Mouse (Mus musculus) small intestine, adult 2 months (tissue): ENCODE measurements around the gene Spsb3. TPM values are rescaled to one million over a fixed set of nuclear protein-coding genes. Genes with fewer than 3 reads are reported as not detected.

ENCODE experiments used
- H3K27ac ChIP-seq: fragments of 200-500 bp; 2 replicates; pipeline ENCODE4 v1.5.1; 2012; ENCODE audit warnings: low read depth, low read length, control low read depth, inconsistent platforms; ENCODE audit not compliant: insufficient read depth
- H3K27me3 ChIP-seq: fragments of 200-500 bp; 2 replicates; pipeline ENCODE4 v1.6.1; 2012; ENCODE audit warnings: mild to moderate bottlenecking, moderate library complexity, low read length, inconsistent platforms; ENCODE audit not compliant: control insufficient read depth, insufficient read depth
- H3K36me3 ChIP-seq: fragments of 200-500 bp; 2 replicates; pipeline ENCODE4 v1.6.1; 2012; ENCODE audit warnings: mild to moderate bottlenecking, low read length, control low read depth, inconsistent platforms; ENCODE audit not compliant: control insufficient read depth, insufficient read depth
- H3K4me1 ChIP-seq: fragments of 200-500 bp; 2 replicates; pipeline ENCODE4 v1.6.1; 2012; ENCODE audit warnings: low read length, inconsistent platforms, mixed read lengths; ENCODE audit not compliant: control insufficient read depth, insufficient read depth, insufficient read length
- H3K4me3 ChIP-seq: fragments of 200-500 bp; 2 replicates; pipeline ENCODE4 v1.5.1; 2012; ENCODE audit warnings: low read depth, mild to moderate bottlenecking, control low read depth, inconsistent platforms, low read length, moderate library complexity
- CTCF ChIP-seq: fragments of 200-500 bp; IDR thresholded peaks from 2 replicates; pipeline ENCODE4 v1.5.1; 2012; ENCODE audit warnings: low read depth, mild to moderate bottlenecking, control low read depth, inconsistent platforms, low read length, moderate library complexity, mixed read lengths; ENCODE audit not compliant: insufficient replicate concordance, insufficient read length; ENCODE audit errors: extremely low read depth
- POLR2A ChIP-seq: fragments of 200-500 bp; IDR thresholded peaks from 2 replicates; pipeline ENCODE4 v1.6.1; 2012; ENCODE audit warnings: low read depth, mild to moderate bottlenecking, control low read depth, inconsistent platforms, low read length, moderate library complexity
- WGBS: fragments of 180-500 bp; shearing (Covaris S2); methylation state at CpG from one replicate; pipeline ENCODE4 v1.1.7; 2018; 5-methylcytosine and 5-hydroxymethylcytosine counted together
- polyA plus RNA-seq: library from polyadenylated mRNA; depleted of rRNA; stranded (reverse); fragments of >200 nt; gene quantifications from 2 replicates; pipeline ENCODE4 v1.2.3, GENCODE M21; 2012

Spsb3 gene
- polyA plus RNA-seq, 1 experiment, result 88.1 TPM

DNA sequence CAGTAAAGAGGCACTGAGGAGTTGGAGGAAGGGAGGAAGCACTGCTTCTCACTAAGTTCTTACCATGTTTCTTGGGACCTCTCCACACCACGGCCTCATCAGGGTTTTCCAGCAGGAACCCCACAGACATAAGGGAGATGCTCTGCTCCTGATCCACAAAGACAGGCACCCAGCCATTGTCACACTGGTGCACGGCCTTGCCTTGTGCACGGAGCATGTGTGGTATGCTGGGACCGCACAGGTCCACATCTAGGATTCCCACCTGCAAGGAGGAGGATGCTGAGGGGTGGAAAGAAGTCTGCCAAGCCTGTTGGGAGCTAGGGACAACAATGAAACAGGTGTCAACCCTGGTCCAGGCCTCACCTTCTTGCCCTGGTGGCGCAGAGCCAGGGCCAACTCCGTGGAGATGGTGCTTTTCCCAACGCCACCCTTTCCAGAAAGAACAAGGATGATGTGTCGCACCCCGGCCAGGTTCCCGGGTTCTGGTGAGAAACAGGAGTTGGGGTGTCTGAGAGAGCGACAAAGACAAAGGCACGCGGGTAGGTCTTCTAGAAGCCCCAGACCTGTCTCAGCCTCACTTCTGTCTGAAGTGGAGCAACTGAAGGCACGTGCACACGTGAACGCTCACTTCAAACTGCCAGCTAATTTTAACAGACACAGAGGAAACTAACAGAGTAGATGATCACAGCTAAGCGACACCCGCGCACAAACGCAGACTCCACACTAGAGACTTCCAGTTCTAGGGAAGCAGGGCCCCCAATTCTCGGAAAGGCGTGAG lies 898 bp upstream of the Spsb3 start:
- WGBS, result 15% methylated on average over 22 of the region's 22 CpGs
- TF ChIP-seq CTCF (no peak), POLR2A (no peak)
- peaks cover 13% of the 10 kb centered on the region for H3K4me1 ChIP-seq
- peaks cover 21% of the 10 kb centered on the region for H3K36me3 ChIP-seq
- H3K27me3 ChIP-seq, result no peaks in the 10 kb centered on the region
- H3K4me3 ChIP-seq, result peak overlapping the region; percentile 90
- peak overlapping the region; percentile 9; the same call in 1 of the 2 replicates for H3K27ac ChIP-seq

DNA sequence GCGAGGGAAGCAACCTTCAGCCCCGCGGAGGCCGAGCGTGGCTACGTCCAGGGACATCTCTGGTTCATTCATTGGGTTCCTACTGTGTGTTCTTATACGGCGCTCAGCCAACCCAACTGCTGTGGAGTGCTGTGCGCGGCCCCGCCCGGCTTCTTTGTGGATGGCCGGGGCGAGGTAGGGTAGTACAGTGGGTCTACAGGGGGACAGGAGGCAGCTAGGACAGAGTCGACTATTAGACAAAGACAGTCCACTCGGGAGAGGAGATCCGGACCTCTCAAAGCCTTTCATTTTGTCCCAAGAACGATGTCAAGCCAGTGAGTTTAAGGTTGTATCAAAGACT lies 459 bp downstream of the Spsb3 start:
- no peak for TF ChIP-seq CTCF
- WGBS, result 0% methylated on average over 18 of the region's 18 CpGs

DNA sequence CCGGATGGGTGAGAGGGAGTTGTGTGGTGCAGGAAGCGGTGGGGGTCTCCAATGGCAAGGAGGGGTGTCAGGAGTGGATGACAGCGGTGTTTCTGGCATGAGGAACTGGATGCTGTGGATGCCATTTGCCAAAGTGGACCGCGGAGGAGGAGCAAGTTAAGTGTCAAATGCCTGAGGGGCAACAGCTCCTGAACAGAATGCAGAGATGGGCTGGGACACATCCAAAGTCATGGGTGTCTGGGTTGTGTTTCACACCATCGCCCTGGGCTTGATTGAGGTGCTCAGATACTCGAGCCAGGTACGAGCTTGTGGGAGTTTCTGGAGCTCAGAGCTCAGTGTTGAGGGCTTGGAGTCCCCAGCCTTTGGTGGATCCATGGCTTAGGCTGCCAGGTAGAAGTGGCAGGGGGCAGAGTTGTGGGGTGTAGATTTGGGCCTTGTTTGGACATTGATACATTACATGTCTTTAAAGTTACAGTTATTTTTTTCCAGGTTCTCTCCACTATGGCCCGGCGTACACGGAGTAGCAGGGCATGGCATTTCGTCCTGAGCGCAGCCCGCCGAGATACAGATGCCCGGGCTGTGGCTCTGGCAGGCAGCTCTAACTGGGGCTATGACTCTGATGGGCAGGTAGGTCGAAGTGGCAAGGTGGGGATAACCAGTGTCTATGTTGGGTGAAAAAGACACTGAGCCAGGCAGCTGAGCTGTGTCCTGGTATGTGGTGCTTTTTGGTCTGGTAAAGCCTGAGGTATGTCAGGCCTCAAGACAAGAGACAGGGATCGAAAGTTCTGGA lies 1.0 kb downstream of the Spsb3 start:
- no peak for TF ChIP-seq POLR2A
- no peak for TF ChIP-seq CTCF
- peaks cover 35% of the 10 kb centered on the region for H3K36me3 ChIP-seq
- H3K27me3 ChIP-seq, result no peaks in the 10 kb centered on the region
- no peak overlapping the region for H3K27ac ChIP-seq
- WGBS, result 52% methylated on average over 18 of the region's 18 CpGs
- H3K4me1 ChIP-seq, result peaks cover 13% of the 10 kb centered on the region
- peak overlapping the region; percentile 79 for H3K4me3 ChIP-seq

More for the DNA sequence above, 459 bp downstream of the Spsb3 start:
- H3K4me3 ChIP-seq, result peak overlapping the region; percentile 79
- peaks cover 13% of the 10 kb centered on the region for H3K4me1 ChIP-seq
- no peaks in the 10 kb centered on the region for H3K27me3 ChIP-seq
- H3K36me3 ChIP-seq, result peaks cover 30% of the 10 kb centered on the region
- H3K27ac ChIP-seq, result peak overlapping the region; percentile 57

DNA sequence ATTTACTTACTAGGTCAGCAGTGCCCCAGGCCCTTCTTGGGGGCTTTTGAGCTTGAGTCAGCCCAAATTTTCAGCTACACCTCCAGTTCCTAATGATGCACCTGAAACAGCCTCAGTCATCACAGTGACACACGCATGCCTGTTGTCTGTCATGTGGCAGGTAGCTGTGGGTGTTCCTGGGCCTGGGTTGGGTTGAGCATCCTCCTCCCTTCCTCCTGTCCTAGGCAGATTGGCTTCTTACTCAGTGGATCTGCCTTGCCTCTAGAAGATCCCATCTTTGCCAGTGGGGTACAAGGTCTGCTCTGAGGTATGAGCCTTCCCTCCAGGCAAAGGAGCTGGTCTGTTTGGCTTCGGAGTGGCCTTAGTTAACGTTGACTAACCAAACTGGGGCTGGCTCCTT lies 2.4 kb downstream of the Spsb3 start:
- no peak for TF ChIP-seq POLR2A
- no peak for TF ChIP-seq CTCF
- 75% methylated on average over 3 of the region's 3 CpGs for WGBS
- peaks cover 13% of the 10 kb centered on the region for H3K4me1 ChIP-seq
- H3K27ac ChIP-seq, result no peak overlapping the region
- no peaks in the 10 kb centered on the region for H3K27me3 ChIP-seq
- H3K4me3 ChIP-seq, result no peak overlapping the region
- peaks cover 34% of the 10 kb centered on the region for H3K36me3 ChIP-seq

DNA sequence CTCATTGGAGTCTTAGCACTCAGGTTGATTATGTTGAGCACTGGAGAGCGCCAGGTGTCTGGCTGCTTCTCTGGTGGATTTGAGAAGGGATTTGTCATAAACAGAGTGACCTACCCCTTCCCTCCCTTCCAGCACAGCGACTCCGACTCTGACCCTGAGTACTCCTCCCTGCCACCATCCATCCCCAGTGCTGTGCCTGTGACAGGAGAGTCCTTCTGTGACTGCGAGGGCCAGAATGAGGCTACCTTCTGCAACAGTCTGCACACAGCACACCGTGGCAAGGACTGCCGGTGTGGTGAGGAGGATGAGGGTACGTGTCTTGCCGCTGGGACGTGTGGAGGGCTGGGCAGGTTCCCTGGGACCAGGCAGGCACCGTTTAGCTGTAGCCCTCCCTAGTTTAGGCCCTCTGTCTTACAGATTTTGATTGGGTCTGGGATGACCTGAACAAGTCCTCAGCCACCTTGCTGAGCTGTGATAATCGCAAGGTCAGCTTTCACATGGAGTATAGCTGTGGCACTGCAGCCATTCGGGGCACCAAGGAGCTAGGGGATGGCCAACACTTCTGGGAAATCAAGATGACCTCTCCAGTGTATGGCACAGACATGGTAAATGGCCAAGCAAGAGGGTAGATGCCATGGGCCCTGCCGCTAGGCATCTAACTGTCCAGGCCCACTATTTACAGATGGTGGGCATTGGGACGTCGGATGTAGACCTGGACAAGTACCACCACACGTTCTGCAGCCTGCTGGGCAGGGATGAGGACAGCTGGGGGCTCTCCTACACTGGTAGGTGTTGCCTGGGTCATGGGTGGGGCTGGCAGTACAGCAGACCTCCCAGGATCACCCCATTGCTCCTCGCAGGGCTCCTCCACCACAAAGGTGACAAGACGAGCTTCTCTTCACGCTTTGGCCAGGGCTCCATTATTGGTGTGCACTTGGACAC lies 4.0 kb downstream of the Spsb3 start:
- H3K27me3 ChIP-seq, result no peaks in the 10 kb centered on the region
- H3K4me1 ChIP-seq, result peaks cover 10% of the 10 kb centered on the region
- peaks cover 27% of the 10 kb centered on the region for H3K36me3 ChIP-seq
- WGBS, result 82% methylated on average over 19 of the region's 19 CpGs
- no peak overlapping the region for H3K4me3 ChIP-seq
- TF ChIP-seq POLR2A (no peak), CTCF (no peak)
- no peak overlapping the region for H3K27ac ChIP-seq

DNA sequence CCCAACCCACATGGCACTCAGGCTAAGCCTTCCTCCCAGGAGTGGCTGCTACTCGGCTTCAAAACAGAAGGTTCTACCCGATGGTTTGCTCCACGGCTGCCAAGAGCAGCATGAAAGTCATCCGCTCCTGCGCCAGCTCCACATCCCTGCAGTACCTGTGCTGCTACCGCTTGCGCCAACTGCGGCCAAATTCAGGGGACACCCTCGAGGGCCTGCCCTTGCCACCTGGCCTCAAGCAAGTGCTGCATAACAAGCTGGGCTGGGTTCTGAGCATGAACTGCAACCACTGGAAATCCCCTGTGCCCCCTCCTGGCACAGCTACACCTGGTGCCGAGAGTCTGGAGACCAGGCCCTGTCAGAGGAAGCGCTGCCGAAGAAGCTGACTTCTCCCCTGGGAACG lies 4.9 kb downstream of the Spsb3 start:
- H3K4me3 ChIP-seq, result no peak overlapping the region
- H3K4me1 ChIP-seq, result peaks cover 8% of the 10 kb centered on the region
- no peak overlapping the region for H3K27ac ChIP-seq
- TF ChIP-seq POLR2A (no peak), CTCF (no peak)
- no peaks in the 10 kb centered on the region for H3K27me3 ChIP-seq
- H3K36me3 ChIP-seq, result peaks cover 27% of the 10 kb centered on the region
- WGBS, result 79% methylated on average over 13 of the region's 13 CpGs

DNA sequence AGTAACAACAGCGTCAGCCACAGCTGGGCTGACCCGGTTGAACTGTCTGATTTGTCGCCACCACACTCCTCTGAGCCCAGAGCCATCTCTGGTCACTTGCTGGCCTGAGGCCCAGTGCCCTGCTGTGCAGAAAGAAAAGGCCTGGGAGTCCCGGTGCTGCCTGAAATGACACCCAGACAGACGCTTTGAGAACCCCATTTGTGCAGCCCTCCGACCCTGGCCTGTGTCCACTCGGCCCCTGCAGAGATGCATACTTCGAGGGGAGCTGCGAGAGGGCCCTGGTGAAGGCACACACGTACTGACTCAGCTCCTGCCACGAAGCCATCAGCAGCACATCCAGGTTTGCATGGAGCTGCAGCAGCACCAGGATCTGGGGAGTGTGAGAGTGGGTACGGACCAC lies 6.3 kb downstream of the Spsb3 start:
- Histone ChIP-seq H3K27me3 (no peaks in the 10 kb centered on the region), H3K36me3 (peaks cover 30% of the 10 kb centered on the region), H3K4me3 (no peak overlapping the region), H3K4me1 (peaks cover 10% of the 10 kb centered on the region), H3K27ac (no peak overlapping the region)
- no peak for TF ChIP-seq CTCF
- TF ChIP-seq POLR2A, result no peak
- 92% methylated on average over 12 of the region's 12 CpGs for WGBS
